Mouse (Mus musculus): ENCODE data around the gene Mrps23.
"Not testable (repeated sequence)": the region's sequence is repeated elsewhere in the genome, so short reads cannot be mapped to it uniquely, and the experiment has no call there.

Gene Mrps23

DNA sequence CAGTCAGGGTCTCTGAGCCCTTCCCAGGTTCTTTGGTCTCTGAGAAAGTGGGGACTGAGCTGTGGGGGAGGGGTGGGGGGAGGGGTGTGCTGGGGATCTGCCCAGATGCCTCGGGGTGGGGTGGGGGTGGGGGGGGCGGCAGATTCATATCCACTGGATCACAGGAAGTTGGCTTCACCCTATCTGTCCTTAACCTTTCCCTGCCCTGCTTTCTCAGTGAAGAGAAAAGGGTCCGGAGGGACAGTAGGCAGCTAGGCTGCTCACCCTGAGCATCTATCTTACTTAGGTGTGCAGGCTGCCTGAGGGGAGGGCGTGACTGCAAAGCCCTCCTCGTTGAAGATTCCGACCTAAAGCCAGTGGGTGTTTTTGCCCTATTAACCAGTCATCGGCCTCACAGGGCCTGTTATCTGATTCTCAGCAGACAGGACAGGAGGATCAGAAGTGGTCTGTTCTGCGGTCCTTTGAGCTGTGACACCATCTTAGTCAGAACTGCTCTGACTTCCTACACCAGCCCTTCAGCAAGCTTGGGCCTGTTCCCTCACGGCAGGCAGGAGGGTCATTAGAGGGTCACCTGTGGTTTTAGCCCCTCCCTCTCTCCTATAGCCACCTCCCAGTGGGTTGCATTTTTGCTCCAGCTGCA is 30.7 kb upstream of the Mrps23 start:
- no peak for DNase-seq (ENCODE audit: low spot score)

DNA sequence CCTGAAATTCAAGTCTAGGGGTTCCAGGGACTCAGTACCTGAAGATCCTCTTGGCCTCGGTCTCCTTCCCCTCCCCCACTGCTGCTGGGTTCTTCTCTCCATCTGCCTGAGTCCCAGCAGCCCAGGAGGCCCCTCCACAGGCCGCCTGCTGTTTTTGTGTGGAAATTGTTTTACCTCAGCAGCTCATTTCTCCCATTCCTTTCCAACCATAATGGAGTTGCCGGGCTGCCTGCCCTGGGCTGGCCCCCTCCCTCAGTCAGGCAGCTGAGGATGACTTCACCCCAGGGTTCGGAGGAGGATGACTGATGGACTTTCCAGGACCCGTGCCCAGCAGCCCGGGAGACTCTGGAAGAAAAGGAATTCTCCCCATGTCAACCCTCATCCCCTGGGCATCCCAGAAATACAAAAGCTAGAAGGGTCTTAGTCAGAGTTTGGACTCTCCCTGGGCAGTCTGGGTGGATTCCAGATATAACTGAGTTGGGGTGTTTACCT is 23.7 kb upstream of the Mrps23 start:
- no peak for DNase-seq (ENCODE audit: low spot score)

DNA sequence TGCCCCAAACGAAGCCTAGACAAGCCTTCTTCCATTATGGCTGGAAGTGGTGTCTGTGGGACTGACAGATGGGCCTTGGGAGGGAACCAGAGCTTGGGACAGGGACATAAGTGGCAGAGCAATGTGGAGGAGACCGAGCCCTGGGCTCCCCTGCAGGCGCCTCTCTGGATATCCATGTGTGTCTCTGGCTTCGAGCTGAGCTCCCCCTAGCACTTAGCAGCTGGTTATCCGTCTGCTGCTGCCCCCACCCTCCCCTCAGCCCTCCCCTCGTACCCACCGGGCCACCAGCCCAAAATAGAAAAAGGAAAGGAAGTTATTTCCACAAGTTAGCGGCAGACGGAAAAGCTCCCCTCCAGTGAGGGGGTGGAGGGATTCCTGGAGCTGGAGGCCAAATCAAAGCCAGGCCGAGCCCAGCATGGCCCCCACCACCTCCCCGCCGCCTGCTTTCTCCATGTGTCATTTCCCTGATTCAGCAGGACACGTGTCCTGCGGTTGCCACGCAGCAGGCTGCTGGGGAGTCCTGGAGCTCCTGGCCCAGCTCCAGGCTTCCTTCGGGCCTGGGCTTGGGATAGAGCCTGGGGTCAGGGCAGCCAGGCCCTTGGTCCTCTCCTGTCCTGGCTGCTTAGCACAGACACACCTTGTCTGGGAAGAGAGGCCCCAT is 23.1 kb upstream of the Mrps23 start:
- DNase-seq (ENCODE audit: low spot score) = peak; percentile 64

- DNase-seq (ENCODE audit: low spot score) = no peak
These were observed 19.5 kb upstream of the Mrps23 start for GRCm38 (mm10) chr11:88184632-88185180.

DNA sequence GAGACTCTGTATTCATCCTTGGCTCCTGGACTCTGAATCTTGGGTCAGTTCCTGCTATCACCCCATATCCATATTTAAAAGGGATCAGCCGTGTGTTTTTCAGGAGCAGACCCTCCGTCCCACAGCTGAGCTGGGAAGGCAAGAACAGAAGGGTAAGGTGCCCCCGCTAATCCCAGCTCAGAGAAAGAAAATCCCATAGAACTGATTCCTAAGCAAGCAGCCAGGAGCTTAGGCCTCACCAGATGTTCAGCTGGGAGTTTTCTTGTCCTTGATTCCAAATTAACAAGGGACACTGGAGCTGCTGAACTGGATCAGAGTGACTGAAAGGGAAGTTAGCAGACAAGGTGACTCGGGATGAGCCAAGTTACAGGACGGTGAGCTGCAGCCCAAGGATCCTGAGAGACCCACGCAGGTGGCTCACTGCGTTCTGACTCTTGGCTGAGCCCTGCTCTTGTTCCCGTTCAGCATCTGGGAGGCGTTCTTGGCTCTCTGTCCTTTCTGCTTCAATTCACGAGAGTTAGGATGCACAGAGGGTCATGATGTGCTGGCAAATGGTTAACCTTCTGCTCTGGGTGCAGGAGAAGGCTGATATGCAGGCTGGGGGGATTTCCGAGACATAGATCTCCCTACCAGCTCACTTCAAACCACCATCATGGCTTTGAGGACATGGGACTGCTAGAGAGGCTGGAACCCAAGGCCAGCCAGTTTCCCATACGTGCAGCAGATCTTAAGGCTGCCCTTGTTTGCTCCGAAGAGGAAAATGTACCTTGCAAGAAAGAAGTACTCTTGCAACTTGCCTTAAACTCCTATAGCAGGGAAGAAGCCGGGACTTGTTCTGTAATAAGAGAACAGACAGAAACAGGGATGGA is 17.9 kb upstream of the Mrps23 start:
- no peak for DNase-seq (ENCODE audit: low spot score)

- DNase-seq (ENCODE audit: low spot score) = no peak
These were observed 17.3 kb upstream of the Mrps23 start for GRCm38 (mm10) chr11:88186947-88187243.

- DNase-seq (ENCODE audit: low spot score) = peak; percentile 72
These were observed 16.6 kb upstream of the Mrps23 start for GRCm38 (mm10) chr11:88187417-88188133.

DNA sequence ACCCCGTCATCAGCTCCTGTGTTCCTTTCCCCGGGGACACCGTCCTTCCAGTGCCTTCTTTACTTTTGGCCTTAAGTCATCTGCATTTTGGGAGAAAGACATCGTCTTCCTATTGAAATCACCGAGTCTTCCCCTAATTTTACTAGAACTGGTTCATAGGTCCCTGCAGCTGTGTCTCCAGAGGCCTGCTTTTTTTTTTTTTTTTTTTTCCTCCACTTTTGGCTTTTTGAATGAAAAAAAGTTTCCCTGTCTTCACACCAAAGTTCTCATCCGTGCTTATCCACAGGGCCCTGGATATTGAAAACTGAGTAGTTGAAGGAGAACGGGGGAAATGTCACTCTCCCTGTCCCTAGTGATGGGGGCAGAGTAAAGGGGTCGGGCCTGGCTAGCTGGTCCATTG is 16.0 kb upstream of the Mrps23 start:
- DNase-seq (ENCODE audit: low spot score) = no peak

DNA sequence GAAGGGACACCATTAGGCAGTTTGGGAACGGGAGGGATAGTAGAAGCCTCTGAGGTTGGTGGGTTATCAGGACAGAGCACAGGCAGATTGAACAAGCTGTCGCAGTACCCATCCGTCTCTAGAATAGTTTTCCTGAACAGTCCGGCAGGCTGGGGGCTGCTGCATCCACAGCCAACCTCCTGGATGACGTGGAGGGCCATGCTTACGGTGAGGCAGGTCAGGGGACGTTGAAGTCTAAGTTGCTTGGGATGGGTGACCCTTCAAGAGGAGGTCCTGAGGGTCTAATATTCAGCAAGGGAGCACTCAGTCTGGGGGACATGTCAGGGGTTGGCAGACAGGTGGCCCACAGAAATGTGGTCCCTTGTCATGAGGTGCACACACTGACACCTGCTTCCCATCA is 15.6 kb upstream of the Mrps23 start:
- DNase-seq (ENCODE audit: low spot score) = no peak

DNA sequence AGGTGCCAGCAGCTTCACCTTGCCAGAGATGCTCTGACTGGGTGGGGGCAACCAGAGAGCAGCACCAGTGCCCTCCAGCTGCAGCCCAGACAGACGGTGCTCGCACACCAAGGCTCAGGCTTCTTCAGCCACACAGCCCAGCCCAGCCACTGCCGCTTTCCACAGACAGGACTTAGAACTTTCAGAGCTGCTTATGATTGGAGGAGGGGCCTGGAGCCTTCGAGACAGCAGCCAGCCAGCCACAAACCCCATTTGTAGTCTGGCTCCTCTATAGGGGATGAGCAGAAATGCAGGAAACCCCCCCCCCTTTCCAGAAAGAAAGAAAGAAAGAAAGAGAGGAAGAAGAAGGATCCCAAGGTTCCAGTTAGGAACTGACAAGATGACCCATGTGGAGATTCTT is 11.6 kb upstream of the Mrps23 start:
- DNase-seq (ENCODE audit: low spot score) = no peak

GRCm38 (mm10) chr11:88193098-88193823 is 10.9 kb upstream of the Mrps23 start:
- DNase-seq (ENCODE audit: low spot score) = no peak

DNA sequence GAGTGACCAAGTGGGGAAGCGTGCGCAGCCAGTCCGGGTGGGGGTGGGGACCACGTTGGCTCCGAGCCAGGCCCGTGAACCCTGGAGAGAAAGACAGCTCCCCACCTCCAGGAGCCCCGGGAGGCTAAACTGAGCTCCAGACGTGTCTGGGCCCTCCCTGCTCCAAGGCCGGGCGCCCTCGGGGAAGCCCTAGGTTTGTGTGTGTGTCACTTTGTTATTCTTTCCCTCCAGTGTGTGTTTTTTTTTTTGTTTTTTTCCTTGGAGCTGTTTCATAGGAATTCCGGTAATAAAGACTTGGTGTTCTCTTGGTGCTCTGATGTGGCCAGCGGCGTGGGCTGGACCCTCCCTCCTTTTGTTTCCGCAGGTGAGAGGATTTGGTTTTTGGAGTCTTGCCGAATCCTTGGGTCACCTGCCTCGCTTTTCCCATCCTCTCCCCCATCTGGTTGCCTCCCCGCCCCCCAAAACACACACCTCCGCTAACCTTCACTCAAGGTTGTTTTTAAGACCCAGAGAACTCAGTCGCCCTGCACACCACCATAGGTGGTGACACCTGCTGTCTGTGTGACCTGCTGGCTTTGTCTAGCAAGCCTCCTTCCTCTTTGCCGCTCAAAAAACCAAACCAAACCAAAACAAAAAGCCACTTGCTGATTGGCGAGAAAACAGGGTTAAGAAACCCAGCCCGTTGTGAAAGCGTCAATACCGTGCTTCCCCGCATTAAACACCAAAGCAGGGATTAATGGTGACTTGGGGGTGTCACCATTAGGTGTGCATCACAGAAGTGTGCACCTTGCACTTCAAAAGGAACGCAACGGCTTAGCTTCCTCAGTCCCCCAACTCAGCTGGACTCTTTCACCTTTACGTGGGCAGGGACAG is 10.1 kb upstream of the Mrps23 start:
- DNase-seq (ENCODE audit: low spot score) = no peak

DNA sequence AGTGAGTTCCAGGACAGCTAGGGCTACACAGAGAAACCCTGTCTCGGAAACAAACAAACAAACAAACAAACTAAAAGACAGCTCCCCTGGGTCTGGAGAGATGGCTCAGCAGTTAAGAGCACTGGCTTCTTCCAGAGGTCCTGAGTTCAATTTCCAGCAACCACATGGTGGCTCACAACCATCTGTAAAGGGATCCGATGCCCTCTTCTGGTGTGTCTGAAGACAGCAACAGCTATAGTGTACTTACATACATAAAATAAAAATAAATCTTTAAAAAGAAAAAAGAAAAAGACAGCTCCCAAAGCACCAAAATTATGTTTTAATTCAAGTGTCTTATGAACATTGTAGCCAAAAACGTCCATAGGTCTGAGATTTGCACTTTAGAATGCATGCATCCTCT is 8.5 kb upstream of the Mrps23 start:
- DNase-seq (ENCODE audit: low spot score) = not testable (repeated sequence)

DNA sequence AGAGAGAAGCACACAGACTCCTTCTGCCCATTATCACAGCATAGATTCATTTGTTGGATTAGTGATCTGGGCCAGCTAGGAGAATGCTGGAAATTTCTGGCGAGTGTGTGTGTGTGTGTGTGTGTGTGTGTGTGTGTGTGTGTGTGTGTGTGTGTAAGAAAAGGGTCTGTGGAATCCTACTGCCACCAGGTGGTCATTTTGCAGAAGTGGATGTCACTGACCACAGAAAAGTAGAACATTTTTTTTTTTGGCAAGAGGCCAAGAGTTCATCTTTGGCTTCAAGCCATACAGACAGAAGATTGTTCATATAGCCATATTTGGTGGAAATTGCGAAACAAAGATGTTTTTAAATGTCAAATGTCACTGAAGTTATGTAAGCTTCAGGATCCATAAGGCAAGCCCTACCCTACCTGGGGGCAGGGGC is 7.0 kb upstream of the Mrps23 start:
- DNase-seq (ENCODE audit: low spot score) = peak; percentile 44

- DNase-seq (ENCODE audit: low spot score) = no peak
These were observed 6.0 kb upstream of the Mrps23 start for GRCm38 (mm10) chr11:88198223-88198622.

DNA sequence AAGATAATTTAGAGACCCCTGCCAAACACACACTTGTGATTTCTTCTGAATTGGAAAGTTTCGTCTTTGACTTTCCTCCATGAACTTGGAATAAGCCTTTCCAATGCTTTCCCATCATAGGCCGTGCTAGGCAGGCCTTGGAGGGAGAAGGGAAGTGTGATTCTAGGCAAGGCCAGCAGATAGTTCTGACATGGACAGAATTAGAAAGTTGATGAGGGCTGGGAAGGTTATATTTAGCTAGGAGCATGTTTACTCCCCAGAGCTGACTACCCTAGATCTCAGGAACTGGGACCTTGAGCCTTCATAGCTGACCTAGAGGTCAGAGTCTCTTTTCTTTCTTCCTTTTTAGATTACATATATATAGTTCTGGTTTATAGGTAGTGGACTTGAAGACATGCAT is 3.0 kb upstream of the Mrps23 start:
- no peak for DNase-seq (ENCODE audit: low spot score)

GRCm38 (mm10) chr11:88202077-88202476 is 2.1 kb upstream of the Mrps23 start:
- no peak for DNase-seq (ENCODE audit: low spot score)

GRCm38 (mm10) chr11:88204593-88205368 is 593 bp downstream of the Mrps23 start:
- DNase-seq (ENCODE audit: low spot score) = no peak

DNA sequence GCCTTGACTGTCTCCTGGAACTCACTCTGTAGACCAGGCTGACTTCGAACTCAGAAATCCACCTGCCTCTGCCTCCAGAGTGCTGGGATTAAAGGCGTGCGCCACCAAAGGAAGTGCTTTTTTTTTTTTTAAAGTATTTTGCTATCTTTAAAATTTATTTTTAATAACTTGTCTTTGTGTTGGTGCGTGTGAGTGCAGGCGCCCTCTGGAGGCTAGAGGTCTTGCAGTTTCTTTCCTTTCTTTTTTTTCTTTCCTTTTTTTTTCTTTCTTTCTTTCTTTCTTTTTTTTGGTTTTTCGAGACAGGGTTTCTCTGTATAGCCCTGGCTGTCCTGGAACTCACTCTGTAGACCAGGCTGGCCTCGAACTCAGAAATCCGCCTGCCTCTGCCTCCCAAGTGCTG is 2.4 kb downstream of the Mrps23 start:
- DNase-seq (ENCODE audit: low spot score) = not testable (repeated sequence)

- no peak for DNase-seq (ENCODE audit: low spot score)
These were observed 3.5 kb downstream of the Mrps23 start for GRCm38 (mm10) chr11:88207697-88208096.
